In genomic region chr2:145168405-145168971, GRCm38 (mm10) we compare ENCODE assay signal across 9 mouse cellular contexts. TPM values are rescaled to one million over a fixed set of nuclear protein-coding genes. Genes with fewer than 3 reads are reported as not detected.
DNase-seq lines count a peak whose midpoint lies in the region; ATAC-seq lines count a peak whose summit lies in the region.
"Had no signal": no experiment of that assay in that cellular context is flagged by ENCODE, and none has a peak within 500 bp of the region (broad histone marks: within the 10 kb centered on the region; RNA-seq: fewer than 3 reads in every experiment).

No protein-coding gene starts in this region.

- peak overlapping the region; percentile 94 for H3K4me2 ChIP-seq in heart, embryonic 11.5 days
- H3K4me2 ChIP-seq in forebrain, embryonic 12.5 days: peak overlapping the region; percentile 93
- peak overlapping the region; percentile 97 for H3K4me2 ChIP-seq in limb, embryonic 12.5 days
- H3K4me2 ChIP-seq in neural tube, embryonic 15.5 days: peak overlapping the region; percentile 78

- 10% methylated on average over 10 of the region's 10 CpGs for WGBS in heart, embryonic 11.5 days (ENCODE audit: insufficient replicate concordance)
- 8% methylated on average over 10 of the region's 10 CpGs for WGBS in forebrain, embryonic 12.5 days
- 12% methylated on average over 10 of the region's 10 CpGs for WGBS in limb, embryonic 12.5 days
- 5% methylated on average over 10 of the region's 10 CpGs for WGBS in neural tube, embryonic 15.5 days

- H3K27ac ChIP-seq in heart, embryonic 11.5 days (ENCODE audit: low read depth, low read length): no peak overlapping the region
- peak overlapping the region; percentile 82 for H3K27ac ChIP-seq in forebrain, embryonic 12.5 days
- H3K27ac ChIP-seq in limb, embryonic 12.5 days: no peak overlapping the region
- peak overlapping the region; percentile 95 for H3K27ac ChIP-seq in neural tube, embryonic 15.5 days (replicated peaks)

- no peak for DNase-seq in heart, postnatal 10 days
- DNase-seq in CD4-positive helper T cell, adult 2 months (ENCODE audit: low read depth, low spot score): peak; percentile 5
- DNase-seq in cerebellum, adult 11 months: no peak
- DNase-seq in cerebellum, adult 9-10 months: no peak

- ATAC-seq in heart, embryonic 11.5 days (replicated peaks; ENCODE audit: insufficient number of reproducible peaks, low FRiP score, low TSS enrichment): no peak
- ATAC-seq in forebrain, embryonic 12.5 days (ENCODE audit: low FRiP score): peak; percentile 31
- ATAC-seq in limb, embryonic 12.5 days (ENCODE audit: insufficient number of reproducible peaks, insufficient read depth, low FRiP score, low TSS enrichment, low read depth): peak; percentile 61
- ATAC-seq in neural tube, embryonic 15.5 days (ENCODE audit: low FRiP score): peak; percentile 21; the same call in 1 of the 2 replicates

- H3K36me3 ChIP-seq in heart, embryonic 11.5 days (ENCODE audit: control insufficient read depth, insufficient read depth, low read length): no peaks in the 10 kb centered on the region
- no peaks in the 10 kb centered on the region for H3K36me3 ChIP-seq in forebrain, embryonic 12.5 days (replicated peaks)
- no peaks in the 10 kb centered on the region for H3K36me3 ChIP-seq in limb, embryonic 12.5 days
- no peaks in the 10 kb centered on the region for H3K36me3 ChIP-seq in neural tube, embryonic 15.5 days

- H3K9me3 ChIP-seq in heart, embryonic 11.5 days (replicated peaks; ENCODE audit: control insufficient read depth, low read length): no peaks in the 10 kb centered on the region
- no peaks in the 10 kb centered on the region for H3K9me3 ChIP-seq in forebrain, embryonic 12.5 days
- H3K9me3 ChIP-seq in limb, embryonic 12.5 days: no peaks in the 10 kb centered on the region
- no peaks in the 10 kb centered on the region for H3K9me3 ChIP-seq in neural tube, embryonic 15.5 days (replicated peaks)

- peak overlapping the region; percentile 65 for H3K9ac ChIP-seq in heart, embryonic 11.5 days (ENCODE audit: low read depth, low read length)
- peak overlapping the region; percentile 82 for H3K9ac ChIP-seq in forebrain, embryonic 12.5 days
- peak overlapping the region; percentile 84; the same call in 1 of the 2 replicates for H3K9ac ChIP-seq in limb, embryonic 12.5 days (replicated peaks)
- peak overlapping the region; percentile 78 for H3K9ac ChIP-seq in neural tube, embryonic 15.5 days (replicated peaks)

- H3K4me3 ChIP-seq in heart, embryonic 11.5 days (ENCODE audit: low read depth, low read length): peak overlapping the region; percentile 83
- peak overlapping the region; percentile 81 for H3K4me3 ChIP-seq in forebrain, embryonic 12.5 days (replicated peaks)
- peak overlapping the region; percentile 83 for H3K4me3 ChIP-seq in limb, embryonic 12.5 days (replicated peaks)
- H3K4me3 ChIP-seq in neural tube, embryonic 15.5 days (replicated peaks): peak overlapping the region; percentile 73

- peaks cover 3% of the 10 kb centered on the region for H3K27me3 ChIP-seq in heart, embryonic 11.5 days (ENCODE audit: control insufficient read depth, insufficient read depth, low read length)
- H3K27me3 ChIP-seq in forebrain, embryonic 12.5 days: peaks cover 13% of the 10 kb centered on the region
- peaks cover 25% of the 10 kb centered on the region for H3K27me3 ChIP-seq in limb, embryonic 12.5 days
- H3K27me3 ChIP-seq in neural tube, embryonic 15.5 days (replicated peaks): no peaks in the 10 kb centered on the region

- peaks cover 4% of the 10 kb centered on the region for H3K4me1 ChIP-seq in heart, embryonic 11.5 days (ENCODE audit: control insufficient read depth, insufficient read depth, low read length)
- peaks cover 14% of the 10 kb centered on the region for H3K4me1 ChIP-seq in forebrain, embryonic 12.5 days
- H3K4me1 ChIP-seq in limb, embryonic 12.5 days (replicated peaks): peaks cover 14% of the 10 kb centered on the region
- peaks cover 29% of the 10 kb centered on the region for H3K4me1 ChIP-seq in neural tube, embryonic 15.5 days

- intact Hi-C loops in heart, postnatal 10 days (cut with DNase I): no loop called here

RNA-seq across cellular contexts. Expression of gene Slc24a3, which starts 0.9 kb away (rescaled TPM):
- 1.7 and 2.8 TPM in 2 replicates for polyA plus RNA-seq in heart, embryonic 11.5 days (2014; fragmentation: Nextera tagmentation; extraction: Ambion mirVana)
- total RNA-seq in heart, postnatal 10 days (2021): 1 to 10 TPM; 3.6 to 6.5 TPM
- polyA plus RNA-seq in forebrain, embryonic 12.5 days (2016; fragmentation: Nextera tagmentation; extraction: Ambion mirVana): 1.8 and 2.5 TPM in 2 replicates
- polyA plus RNA-seq in limb, embryonic 12.5 days (2016; fragmentation: Nextera tagmentation; extraction: Ambion mirVana): 1.3 TPM in 2 replicates
- 24.6 and 28.9 TPM in 2 replicates for polyA plus RNA-seq in neural tube, embryonic 15.5 days (2015; fragmentation: Nextera tagmentation; extraction: Ambion mirVana)
- total RNA-seq: MEL had no signal

Comparison
In these comparisons a context has a peak if more than half of its experiments do, and no peak if none do; other contexts are left out.
1. H3K27ac ChIP-seq: peak in forebrain, embryonic 12.5 days (single experiment) and neural tube, embryonic 15.5 days (single experiment); none in heart, embryonic 11.5 days (single experiment) and limb, embryonic 12.5 days (single experiment).
2. Peak in every context shown above with its lines, with median percentiles within 50 percentile points of each other: H3K4me2 ChIP-seq, H3K4me3 ChIP-seq and H3K9ac ChIP-seq.